Mouse (Mus musculus): Measurements from ENCODE around the gene Clec5a.
"Not testable (repeated sequence)": the region's sequence is repeated elsewhere in the genome, so short reads cannot be mapped to it uniquely, and the experiment has no call there.

The Clec5a gene

GRCm38 (mm10) chr6:40585645-40586044 lies at the start of gene Clec5a:
Gene Clec5a (minus strand): TSS chr6:40585821.
- DNase-seq = no peak

- no peak for DNase-seq
Measured at GRCm38 (mm10) chr6:40634640-40635071, 49.0 kb upstream of the Clec5a start.

- DNase-seq = no peak
Measured at GRCm38 (mm10) chr6:40628406-40629000, 42.9 kb upstream of the Clec5a start, which contains the start of gene Mgam. Gene Mgam (plus strand): TSS chr6:40628831.

GRCm38 (mm10) chr6:40626111-40626510 lies 40.5 kb upstream of the Clec5a start:
- DNase-seq = no peak

GRCm38 (mm10) chr6:40617965-40618364 lies 32.3 kb upstream of the Clec5a start:
- peak; percentile 56 to 66 for DNase-seq

GRCm38 (mm10) chr6:40613260-40613852 lies 27.7 kb upstream of the Clec5a start, which contains the start of gene Tas2r138:
Gene Tas2r138 (minus strand): TSS chr6:40613310.
- DNase-seq = no peak

- DNase-seq = no peak
Measured at GRCm38 (mm10) chr6:40610244-40610643, 24.6 kb upstream of the Clec5a start.

GRCm38 (mm10) chr6:40607431-40607830 lies 21.8 kb upstream of the Clec5a start:
- peak; percentile 50 to 74 for DNase-seq

- not testable (repeated sequence) for DNase-seq
Measured at GRCm38 (mm10) chr6:40598546-40598945, 12.9 kb upstream of the Clec5a start.

GRCm38 (mm10) chr6:40594804-40595550 lies 9.4 kb upstream of the Clec5a start:
- DNase-seq = no peak

- DNase-seq = no peak
Measured at GRCm38 (mm10) chr6:40588346-40588745, 2.7 kb upstream of the Clec5a start.

- DNase-seq = no peak
Measured at GRCm38 (mm10) chr6:40584336-40584735, 1.3 kb downstream of the Clec5a start.

- DNase-seq = no peak
Measured at GRCm38 (mm10) chr6:40576305-40576704, 9.3 kb downstream of the Clec5a start.

GRCm38 (mm10) chr6:40573618-40574017 lies 12.0 kb downstream of the Clec5a start:
- DNase-seq = no peak

- no peak for DNase-seq
Measured at GRCm38 (mm10) chr6:40569187-40569586, 16.4 kb downstream of the Clec5a start, which contains the start of gene Olfr460. Gene Olfr460 (plus strand): TSS chr6:40569487.

- no peak for DNase-seq
Measured at GRCm38 (mm10) chr6:40554950-40555349, 30.7 kb downstream of the Clec5a start, which contains the start of gene Olfr461. Gene Olfr461 (minus strand): TSS chr6:40555050.

GRCm38 (mm10) chr6:40544690-40545089 lies 40.9 kb downstream of the Clec5a start:
- no peak for DNase-seq

Measured in cerebellum, postnatal 36 days (tissue).